Mouse (Mus musculus) 3T3-L1 (cell line): ENCODE measurements around the gene Zfp989.
"Not testable (repeated sequence)": the region's sequence is repeated elsewhere in the genome, so short reads cannot be mapped to it uniquely, and the experiment has no call there.

Experiments used
- DNase-seq: peaks from one replicate; pipeline ENCODE4 v3.0.0-alpha.2; 2015; ENCODE audit warnings: low read depth, low spot score

Zfp989 gene

GRCm38 (mm10) chr4:146971757-146972156 lies at the start of gene Zfp989:
Zfp989 (plus strand) TSS chr4:146971976.
- not testable (repeated sequence) for DNase-seq

DNA sequence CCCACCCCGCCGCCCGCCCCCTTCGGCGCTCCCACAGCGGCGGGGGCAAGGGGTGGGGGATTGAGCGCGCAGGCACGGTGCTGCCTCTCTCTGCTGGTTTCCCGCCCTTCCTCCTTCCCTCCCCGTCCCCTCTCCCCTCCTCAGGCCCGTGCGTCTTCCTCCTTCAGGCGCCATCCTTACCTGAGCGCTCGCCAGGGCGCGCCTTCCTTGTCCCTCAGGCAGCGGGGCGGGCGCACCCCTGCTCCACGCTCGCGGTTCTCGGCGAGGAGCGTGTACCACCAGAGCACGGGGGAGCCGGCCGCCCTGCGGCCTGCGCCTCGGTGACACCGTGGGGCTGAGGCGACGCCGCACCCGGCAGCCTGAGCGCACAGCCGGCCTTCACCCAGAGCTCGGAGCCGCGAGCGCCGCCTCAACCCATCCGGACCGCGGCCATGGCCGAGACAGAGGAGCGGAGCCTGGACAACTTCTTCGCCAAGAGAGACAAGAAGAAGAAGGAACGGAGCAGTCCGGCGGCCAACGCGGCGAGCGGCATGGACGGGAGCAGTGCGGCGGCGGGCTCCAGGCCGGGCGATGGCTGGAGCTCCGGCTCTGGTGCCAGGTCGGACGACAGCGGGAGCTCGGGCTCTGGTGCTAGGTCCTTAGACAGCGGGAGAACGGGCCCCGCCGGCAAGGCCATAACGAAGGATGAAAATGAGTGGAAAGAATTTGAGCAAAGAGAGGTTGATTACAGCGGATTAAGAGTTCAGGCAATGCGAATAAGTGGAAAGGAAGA lies 39.3 kb upstream of the Zfp989 start:
- no peak for DNase-seq

- not testable (repeated sequence) for DNase-seq
Measured at GRCm38 (mm10) chr4:146941691-146942090, 30.1 kb upstream of the Zfp989 start.

GRCm38 (mm10) chr4:146976581-146976980 lies 4.8 kb downstream of the Zfp989 start:
- DNase-seq = not testable (repeated sequence)

GRCm38 (mm10) chr4:147018400-147018799 lies 46.6 kb downstream of the Zfp989 start:
- not testable (repeated sequence) for DNase-seq

- DNase-seq = not testable (repeated sequence)
Measured at GRCm38 (mm10) chr4:147021550-147021949, 49.8 kb downstream of the Zfp989 start, which contains the start of gene Rex2. Rex2 (plus strand) TSS chr4:147021850.

DNA sequence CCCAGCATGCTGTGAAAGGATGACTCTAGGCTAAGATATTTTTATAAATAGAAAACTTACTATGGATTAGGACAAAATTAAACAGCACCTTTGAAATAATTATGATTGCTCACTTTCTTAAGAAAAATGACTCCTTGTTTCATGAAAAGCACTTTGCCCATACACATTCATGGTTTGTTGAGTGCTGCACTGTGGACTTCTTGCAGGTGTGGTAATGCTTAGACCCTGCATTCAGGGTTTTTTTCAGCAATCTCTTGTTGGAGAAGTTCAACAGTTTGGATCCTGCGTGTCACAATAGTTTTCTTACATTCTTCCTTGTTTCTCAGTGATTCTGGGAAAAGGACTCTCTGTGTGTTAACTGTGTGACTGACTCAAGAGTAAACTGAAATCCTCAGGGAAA lies 54.6 kb downstream of the Zfp989 start:
- DNase-seq = not testable (repeated sequence)

- not testable (repeated sequence) for DNase-seq
Measured at GRCm38 (mm10) chr4:147031308-147032036, 59.7 kb downstream of the Zfp989 start.
